Mouse (Mus musculus): ENCODE data around the gene Acaca. TPM values are rescaled to one million over a fixed set of nuclear protein-coding genes. Genes with fewer than 3 reads are reported as not detected.
"Not testable (repeated sequence)": the region's sequence is repeated elsewhere in the genome, so short reads cannot be mapped to it uniquely, and the experiment has no call there.

Gene Acaca
- polyA plus RNA-seq, 1 experiment: 34.5 TPM

DNA sequence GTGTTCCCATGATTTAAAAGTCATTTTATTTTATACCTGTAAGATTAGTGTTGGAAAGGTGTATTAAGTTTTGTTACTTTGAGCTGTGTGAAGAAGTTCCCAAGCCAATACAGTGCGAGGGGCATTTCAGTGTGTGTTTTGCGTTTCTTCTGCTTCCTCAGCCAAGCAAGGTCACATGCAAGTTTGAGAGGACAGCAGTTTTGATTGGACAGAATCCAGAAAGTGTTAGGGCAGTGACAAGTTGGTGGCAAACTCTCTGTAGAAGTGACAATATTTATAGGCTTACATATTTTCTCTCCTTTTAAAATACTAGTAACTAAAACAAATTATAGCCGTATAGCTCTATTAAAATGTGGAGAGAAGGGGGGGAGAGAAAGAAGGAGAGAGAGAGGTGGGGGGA lies 161.3 kb downstream of the Acaca start:
- Histone ChIP-seq H3K4me1 (ENCODE audit: control insufficient read depth, insufficient read depth, low read length) (no peaks in the 10 kb centered on the region), H3K4me3 (replicated peaks; ENCODE audit: extremely low read depth, low read depth, low read length) (no peak overlapping the region)
- 50% methylated on average over 3 of the region's 3 CpGs for WGBS
- no peak for DNase-seq
- TF ChIP-seq CTCF (IDR thresholded peaks at IDR 0.05; ENCODE audit: insufficient read depth, low read length) (no peak), POLR2A (IDR thresholded peaks at IDR 0.05; ENCODE audit: borderline replicate concordance, extremely low read depth, low read depth, low read length) (no peak)

DNA sequence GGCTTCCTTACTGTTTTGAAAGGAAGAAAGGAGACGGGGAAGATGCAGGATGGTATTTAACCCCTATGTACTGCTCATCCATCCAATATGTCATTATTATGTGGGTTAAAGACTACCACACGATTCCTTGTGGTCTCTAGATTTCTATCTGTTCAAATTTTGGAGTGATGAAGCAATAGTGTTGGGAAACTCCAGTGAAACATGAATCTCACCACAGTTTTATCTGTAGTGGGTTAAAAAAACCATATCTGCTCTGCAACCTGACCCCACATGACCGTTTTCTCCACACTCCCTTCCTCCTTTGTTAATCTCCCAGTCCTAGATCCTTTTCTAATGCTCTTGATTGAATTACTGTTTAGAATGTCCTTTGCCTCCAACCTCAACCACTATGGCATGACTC lies 163.1 kb downstream of the Acaca start:
- DNase-seq: no peak
- no peak for TF ChIP-seq POLR2A (IDR thresholded peaks at IDR 0.05; ENCODE audit: borderline replicate concordance, extremely low read depth, low read depth, low read length)
- whole genome bisulfite sequencing: 78% methylated on average over 3 of the region's 3 CpGs
- Histone ChIP-seq H3K4me3 (replicated peaks; ENCODE audit: extremely low read depth, low read depth, low read length) (no peak overlapping the region), H3K4me1 (ENCODE audit: control insufficient read depth, insufficient read depth, low read length) (no peaks in the 10 kb centered on the region)

DNA sequence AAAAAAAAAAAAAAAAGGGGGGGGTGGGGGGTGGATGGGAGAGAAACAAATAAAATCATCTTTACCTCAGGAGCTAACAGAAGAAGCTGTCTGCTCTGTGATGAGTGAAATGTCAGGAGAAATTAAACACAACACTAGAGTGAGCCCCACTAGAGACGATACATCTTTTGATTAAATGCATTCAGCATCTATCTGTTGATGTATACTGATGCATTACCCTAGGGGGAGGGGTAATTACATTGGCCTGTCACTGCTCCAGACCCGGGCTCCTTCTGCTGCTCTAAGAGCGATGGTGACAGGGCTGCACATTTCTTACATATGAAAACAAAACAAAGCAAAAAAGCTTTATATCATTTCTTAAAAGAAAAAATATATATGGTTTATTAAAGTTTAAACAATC lies 163.8 kb downstream of the Acaca start:
- 90% methylated on average over 3 of the region's 3 CpGs for WGBS
- Histone ChIP-seq H3K4me3 (replicated peaks; ENCODE audit: extremely low read depth, low read depth, low read length) (no peak overlapping the region), H3K4me1 (ENCODE audit: control insufficient read depth, insufficient read depth, low read length) (no peaks in the 10 kb centered on the region)
- no peak for DNase-seq
- TF ChIP-seq POLR2A (IDR thresholded peaks at IDR 0.05; ENCODE audit: borderline replicate concordance, extremely low read depth, low read depth, low read length) (no peak), CTCF (IDR thresholded peaks at IDR 0.05; ENCODE audit: insufficient read depth, low read length) (no peak)

DNA sequence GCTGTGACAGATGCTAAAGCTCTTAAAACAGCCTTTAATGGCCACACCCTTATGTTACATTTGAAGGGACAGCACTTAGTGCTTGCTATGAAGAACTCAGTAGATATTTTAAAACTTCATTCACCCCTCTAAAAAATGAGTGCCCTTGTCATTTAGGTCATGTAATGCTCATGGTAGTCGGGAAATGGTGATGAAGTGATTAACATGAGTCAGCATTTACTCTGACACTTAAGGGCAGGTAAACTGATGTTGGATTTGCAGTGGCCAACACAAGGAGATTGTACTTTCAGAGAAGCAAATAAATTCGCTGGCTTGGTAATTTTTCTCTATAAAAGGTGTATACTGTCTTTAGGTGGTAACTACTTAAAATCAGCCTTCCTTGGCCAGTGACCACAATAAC lies 166.9 kb downstream of the Acaca start:
- no peak for TF ChIP-seq CTCF (IDR thresholded peaks at IDR 0.05; ENCODE audit: insufficient read depth, low read length)
- WGBS: 78% methylated on average over 2 of the region's 2 CpGs
- no peak for DNase-seq

DNA sequence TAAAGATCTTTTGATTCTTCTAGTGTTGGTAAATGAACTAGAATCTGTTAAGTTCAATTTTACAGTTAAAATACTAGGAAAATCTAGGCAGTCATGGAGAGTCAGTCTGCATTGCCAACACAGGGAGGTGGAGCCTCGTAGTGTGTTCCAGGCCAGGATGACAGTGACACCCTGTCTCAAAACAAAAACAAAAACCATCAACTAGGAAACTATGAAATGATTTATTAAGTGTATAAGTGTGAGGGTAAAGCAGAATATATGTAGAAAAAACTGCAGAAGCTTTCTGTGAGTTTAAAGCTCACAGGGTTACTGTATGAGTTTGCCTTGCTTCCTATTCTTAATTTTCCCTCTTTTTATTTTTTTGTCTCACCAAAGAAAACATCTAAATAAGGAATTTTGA lies 176.0 kb downstream of the Acaca start:
- WGBS: 65% methylated on average over 1 of the region's 1 CpGs
- H3K4me3 ChIP-seq (replicated peaks; ENCODE audit: extremely low read depth, low read depth, low read length): no peak overlapping the region
- no peak for TF ChIP-seq POLR2A (IDR thresholded peaks at IDR 0.05; ENCODE audit: borderline replicate concordance, extremely low read depth, low read depth, low read length)
- no peak for TF ChIP-seq CTCF (IDR thresholded peaks at IDR 0.05; ENCODE audit: insufficient read depth, low read length)
- no peak for DNase-seq
- H3K4me1 ChIP-seq (ENCODE audit: control insufficient read depth, insufficient read depth, low read length): no peaks in the 10 kb centered on the region

More for the DNA sequence above, 166.9 kb downstream of the Acaca start:
- Histone ChIP-seq H3K4me1 (ENCODE audit: control insufficient read depth, insufficient read depth, low read length) (no peaks in the 10 kb centered on the region), H3K4me3 (replicated peaks; ENCODE audit: extremely low read depth, low read depth, low read length) (no peak overlapping the region)

DNA sequence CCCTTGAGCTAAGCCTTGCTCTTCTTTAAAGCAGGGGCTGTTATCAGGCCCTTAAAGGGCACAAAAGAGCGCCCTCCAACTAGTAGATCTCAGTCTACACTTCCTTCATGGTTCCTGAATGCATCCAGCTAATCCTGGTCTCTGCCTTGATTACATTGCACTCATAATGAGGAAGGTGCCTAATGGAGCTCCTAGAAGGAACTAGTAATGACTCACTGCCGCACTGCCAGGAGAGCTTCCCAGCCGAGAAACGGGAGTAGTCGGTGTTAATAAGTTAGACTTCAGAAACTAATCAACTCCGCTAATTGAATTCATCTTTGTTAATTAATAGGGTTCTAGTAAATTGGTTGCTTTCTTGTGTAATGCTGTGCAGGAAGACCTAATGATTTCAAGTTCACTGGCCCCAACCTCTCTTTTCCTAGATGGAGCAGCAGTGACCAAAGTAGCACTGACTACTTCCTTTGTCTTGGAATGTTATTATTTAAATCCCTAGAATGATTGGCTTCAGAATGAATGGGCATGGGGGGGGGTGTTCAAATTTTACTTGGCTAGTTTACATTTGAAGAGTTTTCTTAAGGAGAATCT lies 176.8 kb downstream of the Acaca start:
- no peak for DNase-seq
- TF ChIP-seq CTCF (IDR thresholded peaks at IDR 0.05; ENCODE audit: insufficient read depth, low read length) (no peak), POLR2A (IDR thresholded peaks at IDR 0.05; ENCODE audit: borderline replicate concordance, extremely low read depth, low read depth, low read length) (no peak)
- Histone ChIP-seq H3K4me3 (replicated peaks; ENCODE audit: extremely low read depth, low read depth, low read length) (no peak overlapping the region), H3K4me1 (ENCODE audit: control insufficient read depth, insufficient read depth, low read length) (no peaks in the 10 kb centered on the region)
- WGBS: 94% methylated on average over 6 of the region's 6 CpGs

DNA sequence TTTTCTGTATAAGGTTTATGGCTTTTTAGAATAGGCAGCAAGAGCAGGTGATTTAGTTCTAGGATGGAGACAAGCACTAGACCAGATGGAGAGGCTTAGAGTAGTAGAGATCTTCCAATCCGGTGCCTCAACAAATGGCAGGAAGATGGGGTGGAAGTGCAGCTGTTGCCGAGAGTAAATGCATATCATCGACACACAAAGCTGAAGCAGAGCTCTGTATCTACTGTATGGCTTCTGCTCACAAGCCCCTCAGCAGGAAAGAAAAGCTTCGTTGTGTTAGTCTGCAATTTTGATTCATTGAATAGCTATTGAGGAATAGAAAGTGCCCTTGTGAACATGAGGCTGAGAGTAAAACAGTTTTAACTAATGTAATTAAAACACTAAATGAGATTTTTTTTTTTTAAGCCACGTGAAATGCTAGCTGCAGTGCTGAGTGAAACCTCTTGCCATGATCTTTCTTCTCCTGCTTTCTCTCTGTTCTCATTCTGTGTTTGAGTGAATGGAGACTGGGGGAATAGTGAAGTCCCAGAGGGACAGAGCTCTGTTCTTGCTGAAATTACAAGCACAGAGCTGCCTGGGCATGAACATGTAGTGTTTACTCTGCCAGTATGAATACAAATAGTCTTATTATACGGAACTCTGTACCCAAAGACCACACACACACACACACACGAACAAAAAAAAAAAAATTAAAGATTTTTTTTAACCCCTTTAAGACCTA lies 194.7 kb downstream of the Acaca start:
- H3K4me1 ChIP-seq (ENCODE audit: control insufficient read depth, insufficient read depth, low read length): no peaks in the 10 kb centered on the region
- DNase-seq: no peak
- H3K4me3 ChIP-seq (replicated peaks; ENCODE audit: extremely low read depth, low read depth, low read length): no peak overlapping the region
- TF ChIP-seq POLR2A (IDR thresholded peaks at IDR 0.05; ENCODE audit: borderline replicate concordance, extremely low read depth, low read depth, low read length): no peak
- TF ChIP-seq CTCF (IDR thresholded peaks at IDR 0.05; ENCODE audit: insufficient read depth, low read length): no peak
- 64% methylated on average over 7 of the region's 7 CpGs for WGBS

DNA sequence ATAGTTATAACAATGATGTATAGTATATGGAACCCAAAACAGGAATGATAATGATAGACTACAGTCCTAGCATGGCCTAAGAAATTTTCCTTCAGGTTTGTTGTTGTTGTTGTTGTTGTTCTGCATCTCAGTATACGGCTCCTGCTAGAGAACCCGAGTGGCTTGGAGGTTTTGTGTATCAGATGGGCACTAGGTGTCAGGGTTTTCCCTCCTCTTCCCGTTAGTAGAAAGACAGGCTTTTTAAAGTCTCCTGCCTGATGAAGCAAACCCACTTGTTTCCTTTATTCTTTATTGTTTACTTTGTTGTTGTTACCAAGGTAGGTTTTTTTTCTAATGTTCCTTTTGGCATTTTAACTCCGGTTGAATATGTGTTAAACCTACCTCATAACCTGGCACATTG lies 197.6 kb downstream of the Acaca start:
- H3K4me3 ChIP-seq (replicated peaks; ENCODE audit: extremely low read depth, low read depth, low read length): no peak overlapping the region
- no peaks in the 10 kb centered on the region for H3K4me1 ChIP-seq (ENCODE audit: control insufficient read depth, insufficient read depth, low read length)
- WGBS: 77% methylated on average over 4 of the region's 4 CpGs
- DNase-seq: no peak
- TF ChIP-seq POLR2A (IDR thresholded peaks at IDR 0.05; ENCODE audit: borderline replicate concordance, extremely low read depth, low read depth, low read length): no peak
- TF ChIP-seq CTCF (IDR thresholded peaks at IDR 0.05; ENCODE audit: insufficient read depth, low read length): no peak

DNA sequence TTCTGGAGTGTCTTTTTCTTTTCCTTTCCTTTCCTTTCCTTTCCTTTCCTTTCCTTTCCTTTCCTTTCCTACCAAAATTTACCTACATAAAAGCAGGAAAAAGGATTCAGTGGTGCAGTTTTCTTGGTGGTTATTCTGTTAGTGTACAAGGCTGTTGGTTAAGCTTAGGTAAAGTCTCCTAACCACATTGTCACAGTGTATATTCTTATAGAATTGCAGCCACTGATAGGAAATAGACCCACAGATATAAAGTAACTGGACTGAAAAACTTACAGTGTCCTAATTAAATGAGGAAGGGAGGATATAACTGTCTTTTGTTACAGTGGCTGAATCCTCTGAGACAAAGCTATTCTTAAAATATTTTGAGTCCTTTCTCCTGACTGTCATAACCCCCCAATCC lies 202.9 kb downstream of the Acaca start:
- H3K4me1 ChIP-seq (ENCODE audit: control insufficient read depth, insufficient read depth, low read length): no peaks in the 10 kb centered on the region
- DNase-seq: no peak
- no peak overlapping the region for H3K4me3 ChIP-seq (replicated peaks; ENCODE audit: extremely low read depth, low read depth, low read length)
- TF ChIP-seq CTCF (IDR thresholded peaks at IDR 0.05; ENCODE audit: insufficient read depth, low read length) (no peak), POLR2A (IDR thresholded peaks at IDR 0.05; ENCODE audit: borderline replicate concordance, extremely low read depth, low read depth, low read length) (no peak)

DNA sequence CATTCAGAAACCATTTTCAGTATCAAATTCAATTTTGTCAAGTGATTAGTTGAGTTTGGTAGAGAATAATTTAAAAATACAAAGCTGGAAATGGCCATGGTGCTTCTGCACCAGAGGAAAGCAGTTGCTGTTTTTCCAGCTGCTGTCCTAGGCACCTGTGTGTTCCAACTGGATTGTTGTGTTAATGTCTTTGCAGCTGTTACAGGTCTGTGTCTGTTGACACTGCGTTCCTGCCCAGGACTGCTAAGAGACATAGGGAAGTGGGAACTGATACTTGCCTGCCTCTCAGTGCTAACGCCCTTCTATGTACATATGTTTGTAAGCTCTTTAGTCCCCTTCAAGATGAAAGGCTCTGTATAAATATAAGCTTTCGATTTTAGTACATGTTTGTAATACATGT lies 203.4 kb downstream of the Acaca start:
- WGBS: 58% methylated on average over 3 of the region's 3 CpGs
- Histone ChIP-seq H3K4me3 (replicated peaks; ENCODE audit: extremely low read depth, low read depth, low read length) (no peak overlapping the region), H3K4me1 (ENCODE audit: control insufficient read depth, insufficient read depth, low read length) (no peaks in the 10 kb centered on the region)
- no peak for DNase-seq
- no peak for TF ChIP-seq POLR2A (IDR thresholded peaks at IDR 0.05; ENCODE audit: borderline replicate concordance, extremely low read depth, low read depth, low read length)
- TF ChIP-seq CTCF (IDR thresholded peaks at IDR 0.05; ENCODE audit: insufficient read depth, low read length): no peak

DNA sequence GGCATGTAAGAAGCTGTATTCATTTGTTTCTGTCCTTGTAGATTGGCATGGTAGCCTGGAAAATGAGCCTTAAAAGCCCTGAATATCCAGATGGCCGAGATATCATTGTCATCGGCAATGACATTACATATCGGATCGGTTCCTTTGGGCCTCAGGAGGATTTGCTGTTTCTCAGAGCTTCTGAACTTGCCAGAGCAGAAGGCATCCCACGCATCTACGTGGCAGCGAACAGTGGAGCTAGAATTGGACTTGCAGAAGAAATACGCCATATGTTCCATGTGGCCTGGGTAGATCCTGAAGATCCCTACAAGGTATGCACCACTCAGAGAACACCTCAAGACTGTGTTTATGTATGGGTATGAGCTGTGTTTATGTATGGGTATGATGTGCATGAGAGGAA lies 208.8 kb downstream of the Acaca start:
- H3K4me1 ChIP-seq (ENCODE audit: control insufficient read depth, insufficient read depth, low read length); H3K4me3 ChIP-seq (replicated peaks; ENCODE audit: extremely low read depth, low read depth, low read length); DNase-seq: not testable (repeated sequence)
- 98% methylated on average over 8 of the region's 8 CpGs for WGBS
